Mouse (Mus musculus) intestine, embryonic 14.5 days (tissue): ENCODE measurements around the gene Tspan13. TPM values are rescaled to one million over a fixed set of nuclear protein-coding genes. Genes with fewer than 3 reads are reported as not detected.

Source experiments
- ATAC-seq: fragments of 200-750 bp; cut with Nextera tagmentation; replicated peaks from 2 replicates; pipeline ENCODE4 v1.8.0; 2017; ENCODE audit warnings: low read depth, moderate number of reproducible peaks, moderate TSS enrichment, moderate library complexity; ENCODE audit not compliant: low FRiP score, low TSS enrichment
- DNase-seq: peaks from one replicate; pipeline ENCODE4 v3.0.0-alpha.2; 2018; ENCODE audit warnings: low spot score
- H3K27ac ChIP-seq: fragments of 300-500 bp; sonication (generic); 2 replicates; pipeline ENCODE4 v1.5.1; 2014; ENCODE audit warnings: low read depth, mild to moderate bottlenecking, control low read depth
- H3K27me3 ChIP-seq: fragments of 300-500 bp; sonication (generic); replicated peaks from 2 replicates; pipeline ENCODE4 v1.6.1; 2014; ENCODE audit warnings: low read length, control low read depth; ENCODE audit not compliant: control insufficient read depth, insufficient read depth
- H3K36me3 ChIP-seq: fragments of 300-500 bp; sonication (generic); 2 replicates; pipeline ENCODE4 v1.6.1; 2014; ENCODE audit warnings: low read length, control low read depth; ENCODE audit not compliant: control insufficient read depth, insufficient read depth
- H3K4me1 ChIP-seq: fragments of 300-500 bp; sonication (generic); replicated peaks from 2 replicates; pipeline ENCODE4 v1.6.1; 2014; ENCODE audit warnings: low read length, control low read depth, mixed read lengths; ENCODE audit not compliant: control insufficient read depth, insufficient read depth
- H3K4me2 ChIP-seq: fragments of 300-500 bp; sonication (generic); 2 replicates; pipeline ENCODE4 v1.6.1; 2014; ENCODE audit warnings: low read length
- H3K4me3 ChIP-seq: fragments of 300-500 bp; sonication (generic); 2 replicates; pipeline ENCODE4 v1.5.1; 2014; ENCODE audit warnings: low read depth, low read length, control low read depth, mixed read lengths
- H3K9ac ChIP-seq: fragments of 300-500 bp; sonication (generic); 2 replicates; pipeline ENCODE4 v1.6.1; 2014; ENCODE audit warnings: mild to moderate bottlenecking, low read length
- H3K9me3 ChIP-seq: fragments of 300-500 bp; sonication (generic); 2 replicates; pipeline ENCODE4 v1.6.1; 2016; ENCODE audit warnings: low read length, control low read depth; ENCODE audit not compliant: control insufficient read depth
- WGBS: fragments of 180-500 bp; shearing (Covaris S2); extraction: QIAGEN DNeasy Blood & Tissue Kit; methylation state at CpG from one replicate; pipeline ENCODE4 v1.1.7; 2014; 5-methylcytosine and 5-hydroxymethylcytosine counted together
- polyA plus RNA-seq: library from polyadenylated mRNA; unstranded; fragments of >200 nt; fragmentation: Nextera tagmentation; extraction: Ambion mirVana; gene quantifications from 2 replicates; pipeline ENCODE4 v1.2.1, GENCODE M21; 2014

Tspan13 gene
- polyA plus RNA-seq, 1 experiment from 2014 or later = 90.6 TPM

GRCm38 (mm10) chr12:36028968-36029645, 13.2 kb downstream of the Tspan13 start:
- H3K4me3 ChIP-seq = no peak overlapping the region
- 44% methylated on average over 5 of the region's 5 CpGs for WGBS
- H3K27ac ChIP-seq = no peak overlapping the region
- H3K9me3 ChIP-seq = no peaks in the 10 kb centered on the region
- no peak overlapping the region for H3K4me2 ChIP-seq
- H3K27me3 ChIP-seq = no peaks in the 10 kb centered on the region
- H3K36me3 ChIP-seq = no peaks in the 10 kb centered on the region
- no peak overlapping the region for H3K9ac ChIP-seq
- no peak for ATAC-seq
- H3K4me1 ChIP-seq = no peaks in the 10 kb centered on the region
- DNase-seq = no peak

- ATAC-seq (no peak), DNase-seq (peak; percentile 24)
- H3K9ac ChIP-seq = no peak overlapping the region
- H3K27ac ChIP-seq = no peak overlapping the region
- H3K4me3 ChIP-seq = no peak overlapping the region
- no peak overlapping the region for H3K4me2 ChIP-seq
- H3K27me3 ChIP-seq = no peaks in the 10 kb centered on the region
- H3K36me3 ChIP-seq = no peaks in the 10 kb centered on the region
- H3K4me1 ChIP-seq = no peaks in the 10 kb centered on the region
- 95% methylated on average over 2 of the region's 2 CpGs for WGBS
- H3K9me3 ChIP-seq = no peaks in the 10 kb centered on the region
Measured at GRCm38 (mm10) chr12:36027171-36027570, 15.1 kb downstream of the Tspan13 start.

GRCm38 (mm10) chr12:36026126-36026525, 16.2 kb downstream of the Tspan13 start:
- Histone ChIP-seq H3K4me2 (no peak overlapping the region), H3K4me1 (no peaks in the 10 kb centered on the region), H3K9ac (no peak overlapping the region), H3K36me3 (no peaks in the 10 kb centered on the region), H3K4me3 (no peak overlapping the region), H3K27me3 (no peaks in the 10 kb centered on the region), H3K9me3 (no peaks in the 10 kb centered on the region), H3K27ac (no peak overlapping the region)
- 92% methylated on average over 4 of the region's 4 CpGs for WGBS
- no peak for ATAC-seq
- no peak for DNase-seq

GRCm38 (mm10) chr12:36020710-36021109, 21.6 kb downstream of the Tspan13 start:
- no peak overlapping the region for H3K27ac ChIP-seq
- H3K4me1 ChIP-seq = no peaks in the 10 kb centered on the region
- 91% methylated on average over 2 of the region's 2 CpGs for WGBS
- no peak overlapping the region for H3K4me2 ChIP-seq
- H3K9ac ChIP-seq = no peak overlapping the region
- no peaks in the 10 kb centered on the region for H3K36me3 ChIP-seq
- H3K9me3 ChIP-seq = 0 out of 2 replicates have a peak, but pooled peaks cover 2% of the 10 kb centered on the region
- H3K27me3 ChIP-seq = no peaks in the 10 kb centered on the region
- peak; percentile 27 for DNase-seq
- no peak for ATAC-seq
- H3K4me3 ChIP-seq = no peak overlapping the region

GRCm38 (mm10) chr12:36020081-36020480, 22.2 kb downstream of the Tspan13 start:
- Histone ChIP-seq H3K4me2 (no peak overlapping the region), H3K27me3 (no peaks in the 10 kb centered on the region), H3K36me3 (no peaks in the 10 kb centered on the region), H3K4me3 (no peak overlapping the region), H3K27ac (no peak overlapping the region), H3K9ac (no peak overlapping the region), H3K4me1 (no peaks in the 10 kb centered on the region), H3K9me3 (0 out of 2 replicates have a peak, but pooled peaks cover 2% of the 10 kb centered on the region)
- DNase-seq (peak; percentile 35), ATAC-seq (no peak)
- 89% methylated on average over 3 of the region's 3 CpGs for WGBS

- ATAC-seq (no peak), DNase-seq (peak; percentile 32)
- no peaks in the 10 kb centered on the region for H3K27me3 ChIP-seq
- no peak overlapping the region for H3K4me3 ChIP-seq
- no peaks in the 10 kb centered on the region for H3K36me3 ChIP-seq
- 0 out of 2 replicates have a peak, but pooled peaks cover 2% of the 10 kb centered on the region for H3K9me3 ChIP-seq
- H3K4me2 ChIP-seq = no peak overlapping the region
- H3K9ac ChIP-seq = no peak overlapping the region
- no peak overlapping the region for H3K27ac ChIP-seq
- no peaks in the 10 kb centered on the region for H3K4me1 ChIP-seq
- WGBS = 89% methylated on average over 4 of the region's 4 CpGs
Measured at GRCm38 (mm10) chr12:36019572-36019971, 22.7 kb downstream of the Tspan13 start.

GRCm38 (mm10) chr12:36017791-36018190, 24.5 kb downstream of the Tspan13 start:
- Histone ChIP-seq H3K4me2 (no peak overlapping the region), H3K9ac (no peak overlapping the region), H3K4me3 (no peak overlapping the region), H3K27me3 (no peaks in the 10 kb centered on the region), H3K4me1 (no peaks in the 10 kb centered on the region), H3K27ac (no peak overlapping the region), H3K36me3 (no peaks in the 10 kb centered on the region), H3K9me3 (0 out of 2 replicates have a peak, but pooled peaks cover 2% of the 10 kb centered on the region)
- ATAC-seq = no peak
- peak; percentile 45 for DNase-seq
- 73% methylated on average over 2 of the region's 2 CpGs for WGBS

- H3K27ac ChIP-seq = no peak overlapping the region
- ATAC-seq = no peak
- H3K4me2 ChIP-seq = no peak overlapping the region
- no peaks in the 10 kb centered on the region for H3K36me3 ChIP-seq
- H3K9me3 ChIP-seq = 0 out of 2 replicates have a peak, but pooled peaks cover 2% of the 10 kb centered on the region
- no peak overlapping the region for H3K4me3 ChIP-seq
- H3K4me1 ChIP-seq = peaks cover 9% of the 10 kb centered on the region
- 79% methylated on average over 7 of the region's 7 CpGs for WGBS
- DNase-seq = peak; percentile 31
- no peak overlapping the region for H3K9ac ChIP-seq
- no peaks in the 10 kb centered on the region for H3K27me3 ChIP-seq
Measured at GRCm38 (mm10) chr12:36013216-36013910, 28.9 kb downstream of the Tspan13 start.
